Mouse (Mus musculus) intestine, embryonic 15.5 days (tissue): ENCODE data around the gene Man1c1. TPM values are rescaled to one million over a fixed set of nuclear protein-coding genes. Genes with fewer than 3 reads are reported as not detected.

Experiments
- ATAC-seq: fragments of 200-750 bp; cut with Nextera tagmentation; 2 replicates; pipeline ENCODE4 v1.8.0; 2017; ENCODE audit warnings: moderate TSS enrichment, moderate library complexity
- H3K27ac ChIP-seq: fragments of 300-500 bp; sonication (generic); 2 replicates; pipeline ENCODE4 v1.5.1; 2015; ENCODE audit warnings: mild to moderate bottlenecking, inconsistent platforms
- H3K27me3 ChIP-seq: fragments of 300-500 bp; sonication (generic); replicated peaks from 2 replicates; pipeline ENCODE4 v1.6.1; 2015; ENCODE audit warnings: inconsistent platforms
- H3K36me3 ChIP-seq: fragments of 300-500 bp; sonication (generic); 2 replicates; pipeline ENCODE4 v1.6.1; 2015; ENCODE audit warnings: inconsistent platforms
- H3K4me1 ChIP-seq: fragments of 300-500 bp; sonication (generic); replicated peaks from 2 replicates; pipeline ENCODE4 v1.6.1; 2015; ENCODE audit warnings: inconsistent platforms
- H3K4me2 ChIP-seq: fragments of 300-500 bp; sonication (generic); replicated peaks from 2 replicates; pipeline ENCODE4 v1.6.1; 2015; ENCODE audit warnings: mild to moderate bottlenecking, inconsistent platforms
- H3K4me3 ChIP-seq: fragments of 300-500 bp; sonication (generic); replicated peaks from 2 replicates; pipeline ENCODE4 v1.5.1; 2015; ENCODE audit warnings: inconsistent platforms
- H3K9ac ChIP-seq: fragments of 300-500 bp; sonication (generic); 2 replicates; pipeline ENCODE4 v1.6.1; 2015; ENCODE audit warnings: inconsistent platforms
- H3K9me3 ChIP-seq: fragments of 300-500 bp; sonication (generic); 2 replicates; pipeline ENCODE4 v1.6.1; 2016; ENCODE audit warnings: inconsistent platforms
- WGBS: fragments of 180-500 bp; shearing (Covaris S2); methylation state at CpG from one replicate; pipeline ENCODE4 v1.1.7; 2015; 5-methylcytosine and 5-hydroxymethylcytosine counted together
- polyA plus RNA-seq: library from polyadenylated mRNA; unstranded; fragments of >200 nt; fragmentation: Nextera tagmentation; extraction: Ambion mirVana; gene quantifications from 2 replicates; pipeline ENCODE4 v1.2.1, GENCODE M21; 2015

The Man1c1 gene
- polyA plus RNA-seq, 1 experiment from 2014 or later = 3.0 TPM

DNA sequence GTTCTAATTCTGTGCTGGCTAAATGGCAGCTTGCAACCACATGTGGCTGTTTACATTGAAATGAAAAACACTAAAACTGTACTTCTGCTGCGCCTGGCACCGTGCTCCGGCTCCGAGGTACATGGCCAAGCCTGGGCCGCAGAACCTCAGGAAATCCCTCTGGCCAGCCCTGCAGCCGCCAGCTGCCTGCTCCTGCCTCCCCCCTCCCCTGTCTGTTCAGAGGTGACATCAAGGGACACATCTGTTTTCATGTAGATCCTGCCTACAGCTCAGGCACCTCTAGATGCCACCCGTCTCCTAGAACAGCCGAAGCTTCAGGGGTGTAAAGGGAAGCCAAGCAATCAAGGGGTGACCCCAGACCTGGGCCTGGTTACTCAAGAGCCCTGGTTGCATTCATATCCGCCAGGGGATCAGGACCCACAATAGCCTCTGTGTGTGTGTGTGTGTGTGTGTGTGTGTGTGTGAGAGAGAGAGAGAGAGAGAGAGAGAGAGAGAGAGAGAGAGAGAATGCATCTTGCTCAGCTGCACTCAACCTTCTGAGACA lies 145.4 kb downstream of the Man1c1 start:
- H3K9ac ChIP-seq = no peak overlapping the region
- 58% methylated on average over 9 of the region's 9 CpGs for WGBS
- H3K9me3 ChIP-seq = no peaks in the 10 kb centered on the region
- no peaks in the 10 kb centered on the region for H3K36me3 ChIP-seq
- peaks cover 6% of the 10 kb centered on the region; the same call in 1 of the 2 replicates for H3K4me1 ChIP-seq
- no peaks in the 10 kb centered on the region for H3K27me3 ChIP-seq
- H3K27ac ChIP-seq = no peak overlapping the region
- no peak overlapping the region for H3K4me2 ChIP-seq
- no peak overlapping the region for H3K4me3 ChIP-seq
- ATAC-seq = no peak

DNA sequence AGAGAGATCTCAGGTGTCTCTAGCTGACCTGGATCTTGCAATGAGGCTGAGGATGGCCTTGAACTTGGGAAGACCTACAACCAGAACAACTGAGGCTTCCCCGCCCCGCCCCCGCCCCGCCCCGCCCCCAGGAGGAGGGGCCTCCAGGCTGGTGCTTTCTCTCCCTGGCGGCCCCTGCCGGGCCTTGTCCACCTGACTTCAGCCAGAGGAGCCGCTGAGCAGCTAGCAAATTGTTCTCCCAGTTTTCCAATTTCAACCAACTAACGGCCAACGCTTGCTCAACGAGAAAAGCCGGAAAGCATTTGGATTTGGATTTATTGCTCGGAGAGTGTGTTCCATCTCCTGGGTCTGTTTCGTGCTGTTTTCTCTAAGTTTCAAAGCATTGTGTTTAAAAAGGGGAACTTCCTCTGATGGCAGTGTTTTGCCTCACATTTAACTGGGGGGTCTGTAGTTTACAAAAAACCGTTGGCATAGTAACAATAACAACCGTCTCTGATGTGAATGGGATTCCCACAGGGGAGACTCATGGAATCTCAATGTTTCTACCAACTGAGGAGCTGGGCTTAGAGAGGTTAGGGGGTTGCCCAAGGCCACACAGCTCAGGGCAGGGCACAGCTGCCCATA lies 146.4 kb downstream of the Man1c1 start:
- Histone ChIP-seq H3K9me3 (no peaks in the 10 kb centered on the region), H3K36me3 (no peaks in the 10 kb centered on the region), H3K4me3 (no peak overlapping the region), H3K4me1 (peaks cover 6% of the 10 kb centered on the region; the same call in 1 of the 2 replicates), H3K27me3 (no peaks in the 10 kb centered on the region), H3K27ac (no peak overlapping the region), H3K9ac (no peak overlapping the region), H3K4me2 (no peak overlapping the region)
- 18% methylated on average over 16 of the region's 16 CpGs for WGBS
- no peak for ATAC-seq

DNA sequence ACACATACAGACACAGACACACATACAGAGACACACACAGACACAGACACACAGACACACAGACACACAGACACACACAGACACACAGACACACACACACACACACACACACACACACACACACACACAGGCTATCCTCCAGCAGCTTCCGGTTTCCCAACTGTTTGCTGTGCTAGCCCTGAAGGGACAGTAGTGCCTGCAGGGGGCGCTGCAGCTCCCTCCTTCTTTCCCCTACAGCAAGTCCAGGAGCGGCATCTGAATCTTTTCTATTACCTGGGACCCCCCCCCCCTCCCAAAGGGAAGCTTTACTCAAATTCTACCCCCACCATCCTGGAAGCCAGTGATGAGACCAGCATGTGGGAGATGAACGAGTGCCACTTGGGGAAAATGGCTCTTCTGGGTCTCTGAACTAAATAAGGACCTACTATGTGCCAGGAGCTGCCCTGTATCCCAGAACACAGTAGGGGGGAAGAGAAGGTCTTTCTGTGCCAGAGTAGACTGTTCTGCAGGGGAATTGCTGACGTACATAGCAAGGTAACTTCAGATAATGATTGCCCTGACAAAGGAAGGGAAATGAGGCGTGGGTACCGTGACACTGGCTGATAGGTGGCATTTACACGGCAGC lies 148.0 kb downstream of the Man1c1 start:
- 73% methylated on average over 8 of the region's 8 CpGs for WGBS
- no peaks in the 10 kb centered on the region for H3K36me3 ChIP-seq
- H3K4me1 ChIP-seq = peaks cover 14% of the 10 kb centered on the region; the same call in 1 of the 2 replicates
- H3K9ac ChIP-seq = no peak overlapping the region
- ATAC-seq = no peak
- H3K27ac ChIP-seq = no peak overlapping the region
- no peaks in the 10 kb centered on the region for H3K27me3 ChIP-seq
- H3K4me2 ChIP-seq = no peak overlapping the region
- no peaks in the 10 kb centered on the region for H3K9me3 ChIP-seq
- no peak overlapping the region for H3K4me3 ChIP-seq

DNA sequence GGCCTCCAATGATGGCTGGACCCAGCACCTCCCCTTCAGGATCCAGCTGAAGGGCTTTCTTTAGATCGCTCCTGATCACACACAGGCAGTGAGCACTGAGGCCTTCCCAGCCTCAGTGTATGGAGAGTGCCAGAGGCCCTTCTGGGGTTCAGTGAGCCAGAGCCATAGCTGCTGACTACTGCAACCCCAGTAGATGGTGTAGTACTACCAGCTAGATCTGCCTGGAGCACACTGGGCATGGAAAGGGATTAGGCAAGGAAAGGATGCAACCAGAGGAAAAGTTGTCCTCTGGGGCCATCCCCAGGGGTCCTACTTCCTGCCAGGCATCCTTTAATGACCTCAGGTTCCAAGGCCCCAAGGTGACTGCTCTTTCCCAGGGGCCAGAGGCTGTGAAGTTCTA lies 150.5 kb downstream of the Man1c1 start:
- Histone ChIP-seq H3K4me2 (no peak overlapping the region), H3K4me3 (no peak overlapping the region), H3K36me3 (peaks cover 13% of the 10 kb centered on the region), H3K4me1 (peaks cover 16% of the 10 kb centered on the region; the same call in 1 of the 2 replicates), H3K9me3 (no peaks in the 10 kb centered on the region), H3K9ac (no peak overlapping the region), H3K27ac (no peak overlapping the region), H3K27me3 (no peaks in the 10 kb centered on the region)
- ATAC-seq = no peak
- 82% methylated on average over 1 of the region's 1 CpGs for WGBS

DNA sequence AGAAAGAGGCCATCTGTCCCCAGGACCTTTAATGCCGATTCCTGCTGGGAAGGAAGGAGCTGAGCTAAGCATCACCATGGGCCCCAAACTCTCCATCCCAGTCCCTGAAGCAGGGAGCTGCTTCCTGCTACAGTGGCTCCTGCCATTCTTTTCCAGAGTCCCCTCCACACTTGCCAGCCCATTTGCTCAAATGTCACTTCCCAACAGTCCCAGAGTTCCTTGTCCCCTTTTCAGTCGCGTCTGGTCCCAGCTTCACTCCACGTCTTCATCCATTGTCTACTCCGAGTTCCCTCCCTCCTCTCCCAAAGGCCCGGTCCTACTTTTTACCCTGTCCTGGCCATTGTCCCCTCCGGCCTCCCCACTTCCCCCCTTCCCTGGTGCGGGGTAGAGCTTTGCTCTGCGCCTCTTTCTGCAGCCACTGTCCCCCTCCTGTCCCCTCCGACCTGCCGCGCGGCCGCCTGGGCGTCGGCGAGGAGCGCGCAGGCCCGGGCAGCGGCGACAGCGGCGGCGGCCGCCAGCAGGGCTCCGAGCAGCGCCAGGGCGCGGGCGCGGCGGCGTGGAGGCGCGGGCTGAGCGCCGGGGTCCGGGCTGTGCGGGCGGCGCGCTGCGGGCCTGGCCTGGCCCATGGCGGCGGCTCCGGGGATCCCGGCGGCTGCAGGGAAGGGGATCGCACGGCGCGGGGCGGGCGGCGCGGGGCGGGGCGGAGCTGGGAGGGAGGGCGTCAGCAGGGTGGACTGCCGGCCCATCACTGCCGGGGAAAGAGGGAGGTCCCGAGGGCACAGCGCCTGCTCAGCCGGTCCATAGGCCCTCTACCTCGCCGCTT lies 152.4 kb downstream of the Man1c1 start, which contains the start of gene Selenon:
TSS of gene Selenon (minus strand) at position 673 of the 823 bp plus-strand sequence.
- H3K27ac ChIP-seq = peak within 1 kb of the TSS; percentile 79
- WGBS = under 1% methylated on average over 46 of the region's 67 CpGs
- H3K4me1 ChIP-seq = peaks cover 19% of the 10 kb centered on the region
- H3K9me3 ChIP-seq = no peaks in the 10 kb centered on the region
- peaks cover 16% of the 10 kb centered on the region for H3K36me3 ChIP-seq
- peak; percentile 92 for ATAC-seq
- peak within 1 kb of the TSS; percentile 92 for H3K9ac ChIP-seq
- peak within 1 kb of the TSS; percentile 84 for H3K4me2 ChIP-seq
- no peaks in the 10 kb centered on the region for H3K27me3 ChIP-seq
- H3K4me3 ChIP-seq = peak within 1 kb of the TSS; percentile 71

GRCm38 (mm10) chr4:134549899-134550298 lies 154.2 kb downstream of the Man1c1 start:
- Histone ChIP-seq H3K36me3 (peaks cover 16% of the 10 kb centered on the region), H3K27me3 (no peaks in the 10 kb centered on the region), H3K9me3 (no peaks in the 10 kb centered on the region), H3K4me3 (no peak overlapping the region), H3K4me1 (peaks cover 19% of the 10 kb centered on the region), H3K4me2 (no peak overlapping the region), H3K27ac (no peak overlapping the region), H3K9ac (no peak overlapping the region)
- no peak for ATAC-seq
- WGBS = 97% methylated on average over 8 of the region's 8 CpGs

GRCm38 (mm10) chr4:134548169-134548938 lies 155.7 kb downstream of the Man1c1 start:
- no peak overlapping the region for H3K9ac ChIP-seq
- no peak for ATAC-seq
- WGBS = 67% methylated on average over 18 of the region's 18 CpGs
- H3K4me3 ChIP-seq = no peak overlapping the region
- H3K27ac ChIP-seq = no peak overlapping the region
- H3K4me2 ChIP-seq = no peak overlapping the region
- no peaks in the 10 kb centered on the region for H3K27me3 ChIP-seq
- H3K4me1 ChIP-seq = peaks cover 19% of the 10 kb centered on the region
- H3K9me3 ChIP-seq = no peaks in the 10 kb centered on the region
- H3K36me3 ChIP-seq = peaks cover 16% of the 10 kb centered on the region

DNA sequence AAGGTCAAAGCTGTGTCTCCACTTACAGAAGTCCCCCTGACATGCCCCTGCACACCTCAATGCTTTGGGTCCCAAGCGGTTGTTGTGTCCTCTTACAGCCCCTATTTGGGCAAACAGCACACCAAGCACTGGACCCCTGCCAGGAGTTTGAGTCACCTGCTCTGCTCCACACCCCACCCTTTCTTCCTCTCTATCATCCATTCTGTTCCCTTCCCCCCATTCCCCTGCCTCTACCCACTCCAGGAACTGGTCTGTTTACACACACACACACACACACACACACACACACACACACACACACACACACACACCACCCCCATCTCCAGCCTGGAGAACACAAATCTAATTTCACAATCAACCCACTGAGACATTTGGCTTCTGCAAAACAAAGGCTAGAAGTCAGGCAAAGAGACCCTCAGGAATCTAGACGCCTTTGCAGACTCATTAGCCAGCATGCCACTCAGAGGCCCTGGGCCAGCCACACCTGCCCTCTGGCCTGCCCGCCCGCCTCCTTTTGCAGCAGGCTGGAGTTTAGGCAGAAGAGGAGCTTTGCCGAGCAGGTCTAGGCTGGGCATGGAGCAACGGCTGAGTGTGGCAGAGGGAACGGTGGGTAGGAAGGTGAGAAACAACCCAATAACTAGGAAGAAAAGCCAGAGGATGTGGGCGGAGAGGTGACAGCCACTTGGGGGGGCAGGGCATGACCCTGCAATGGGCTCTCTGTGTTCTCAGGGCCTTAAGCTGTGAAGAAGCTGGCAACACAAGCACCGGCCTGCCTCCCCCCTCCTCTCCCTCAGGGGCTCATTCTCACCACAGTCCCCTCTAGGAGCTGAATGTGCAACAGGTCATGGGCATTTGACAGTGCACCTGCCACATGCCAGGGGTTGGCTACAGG lies 157.0 kb downstream of the Man1c1 start:
- peaks cover 18% of the 10 kb centered on the region for H3K36me3 ChIP-seq
- ATAC-seq = no peak
- H3K9ac ChIP-seq = no peak overlapping the region
- H3K9me3 ChIP-seq = no peaks in the 10 kb centered on the region
- H3K4me3 ChIP-seq = no peak overlapping the region
- peaks cover 16% of the 10 kb centered on the region for H3K4me1 ChIP-seq
- 0 out of 2 replicates have a peak overlapping the region, but pooled peaks have one; percentile 3 for H3K27ac ChIP-seq
- 55% methylated on average over 9 of the region's 9 CpGs for WGBS
- H3K4me2 ChIP-seq = 0 out of 2 replicates have a peak overlapping the region, but pooled peaks have one; percentile 1
- H3K27me3 ChIP-seq = no peaks in the 10 kb centered on the region

GRCm38 (mm10) chr4:134543261-134543660 lies 160.8 kb downstream of the Man1c1 start:
- H3K4me3 ChIP-seq = no peak overlapping the region
- H3K4me2 ChIP-seq = no peak overlapping the region
- no peaks in the 10 kb centered on the region for H3K27me3 ChIP-seq
- H3K4me1 ChIP-seq = peaks cover 10% of the 10 kb centered on the region
- H3K9me3 ChIP-seq = no peaks in the 10 kb centered on the region
- H3K27ac ChIP-seq = no peak overlapping the region
- peak; percentile 73 for ATAC-seq
- no peak overlapping the region for H3K9ac ChIP-seq
- WGBS = 4% methylated on average over 5 of the region's 5 CpGs
- H3K36me3 ChIP-seq = peaks cover 16% of the 10 kb centered on the region

GRCm38 (mm10) chr4:134542726-134543125 lies 161.4 kb downstream of the Man1c1 start:
- ATAC-seq = peak; percentile 4; the same call in 1 of the 2 replicates
- no peaks in the 10 kb centered on the region for H3K9me3 ChIP-seq
- 91% methylated on average over 9 of the region's 9 CpGs for WGBS
- H3K4me3 ChIP-seq = no peak overlapping the region
- no peak overlapping the region for H3K4me2 ChIP-seq
- H3K27me3 ChIP-seq = no peaks in the 10 kb centered on the region
- peaks cover 7% of the 10 kb centered on the region for H3K4me1 ChIP-seq
- H3K9ac ChIP-seq = no peak overlapping the region
- H3K36me3 ChIP-seq = peaks cover 16% of the 10 kb centered on the region
- no peak overlapping the region for H3K27ac ChIP-seq
